Mouse (Mus musculus) MEL-GATA-1-ER (cell line): Measurements from ENCODE around the gene Nsl1.
"Not testable (repeated sequence)": the region's sequence is repeated elsewhere in the genome, so short reads cannot be mapped to it uniquely, and the experiment has no call there.

Source experiments
- DNase-seq: peaks from one replicate; pipeline ENCODE4 v3.0.0-alpha.2; 2012; ENCODE audit warnings: low read depth; ENCODE audit errors: extremely low read depth

The Nsl1 gene

DNA sequence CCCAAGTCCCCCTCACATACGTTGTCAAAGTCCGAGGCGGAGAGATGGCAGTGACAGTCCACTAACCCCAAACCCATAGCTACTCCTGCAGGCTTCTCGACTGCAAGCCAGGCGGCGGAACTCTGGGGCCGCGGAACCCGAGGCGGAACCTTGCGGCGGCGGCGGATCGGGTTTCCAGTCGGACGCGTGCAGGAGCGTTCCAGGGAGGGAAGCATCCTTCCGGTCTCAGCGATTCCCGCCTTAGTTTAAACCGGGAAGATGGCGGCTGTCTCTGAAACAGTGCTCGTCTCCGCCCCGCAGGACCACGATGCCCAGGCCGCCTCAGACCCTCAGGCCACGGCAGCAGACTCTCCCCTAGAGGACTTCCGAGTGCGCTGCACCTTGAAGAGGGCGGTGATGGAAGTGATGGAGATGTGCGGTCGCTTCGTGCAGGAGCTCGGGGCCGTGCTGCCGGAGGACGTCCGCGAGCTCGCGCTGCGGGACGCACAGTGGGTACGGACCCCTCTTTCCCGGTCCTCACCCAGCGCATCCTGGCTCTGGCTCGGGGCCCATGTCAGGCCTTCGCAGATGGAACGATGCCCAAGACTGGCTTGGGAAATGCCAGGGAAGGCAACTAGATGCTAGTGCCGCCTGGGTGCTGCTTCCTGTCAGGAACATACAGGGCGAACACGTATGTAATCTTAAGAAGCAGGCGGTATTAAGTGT is at the start of gene Nsl1, which contains the start of gene Tatdn3:
Gene Nsl1, plus strand, starts transcription at position 232 of the 705 bp plus-strand sequence.
Gene Tatdn3, minus strand, starts transcription at position 152 of the 705 bp plus-strand sequence.
- DNase-seq, result peak; percentile 66

DNA sequence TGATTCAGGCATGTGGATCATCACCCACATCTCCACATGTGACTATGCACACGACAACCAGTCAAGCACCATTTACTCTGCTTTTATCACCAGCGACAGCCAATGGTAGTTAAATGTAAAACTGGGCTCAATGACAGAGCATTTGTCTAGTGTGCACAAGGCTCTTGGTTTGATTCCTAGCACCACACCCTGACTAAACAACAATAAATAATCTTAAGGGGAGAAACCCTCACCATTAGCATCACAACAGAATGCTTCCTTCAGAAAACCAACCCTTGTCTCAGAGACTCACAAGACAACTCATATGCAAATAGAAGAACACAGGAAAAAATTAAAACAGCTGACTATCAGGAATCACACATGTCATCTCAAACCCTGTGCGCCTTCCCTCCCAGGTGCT is 48.5 kb upstream of the Nsl1 start:
- DNase-seq, result no peak

DNA sequence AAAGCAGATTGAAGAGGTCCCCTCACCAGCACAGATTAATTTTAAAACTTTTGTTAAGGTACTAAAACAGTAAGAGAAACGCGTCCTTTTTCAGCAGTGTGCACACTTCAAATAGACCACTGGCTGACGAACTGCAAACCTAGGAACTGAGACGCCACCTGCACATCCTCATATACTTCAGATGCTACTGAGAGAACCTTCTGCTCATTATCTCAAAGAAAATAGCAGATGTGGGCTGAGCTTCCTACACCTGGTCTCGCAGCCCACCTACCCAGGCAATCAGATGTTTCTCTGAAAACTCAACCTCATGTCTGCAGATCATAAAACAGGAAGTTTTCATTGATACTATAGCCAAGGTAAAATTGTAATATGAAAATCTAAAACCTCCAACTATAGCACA is 43.0 kb upstream of the Nsl1 start:
- DNase-seq, result no peak

DNA sequence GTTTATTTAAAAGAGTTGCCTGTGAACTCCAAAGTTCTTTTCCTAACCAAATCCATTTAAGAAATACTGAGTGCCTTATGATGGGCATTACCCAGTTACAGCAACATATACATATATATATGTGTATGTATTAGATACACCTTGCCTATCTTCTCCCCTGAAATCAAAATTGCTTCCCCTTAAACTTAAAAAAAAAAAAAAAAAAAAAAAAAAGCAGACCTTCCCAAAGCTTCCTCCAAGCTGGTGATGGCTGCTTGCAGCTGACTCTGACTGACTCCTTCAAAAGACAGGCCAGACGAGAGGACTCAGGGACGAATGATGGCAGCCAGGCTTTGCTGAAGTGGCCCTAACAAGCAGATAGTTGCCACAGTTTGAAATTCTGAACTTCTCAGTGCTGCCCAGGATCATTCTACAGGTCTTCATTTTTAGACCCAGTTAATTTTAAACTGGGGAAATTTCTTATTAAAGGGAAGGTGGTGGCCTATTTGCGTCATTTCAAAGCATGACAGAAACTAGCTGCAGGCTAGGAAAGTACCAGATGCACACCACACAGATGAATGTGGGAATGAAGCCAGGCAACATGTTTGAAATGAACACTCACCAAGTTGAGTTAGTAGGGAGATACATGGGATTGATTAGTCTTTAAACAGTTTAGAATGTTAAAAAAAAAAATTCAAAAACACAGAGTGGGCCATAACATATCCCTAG is 42.4 kb upstream of the Nsl1 start:
- no peak for DNase-seq

DNA sequence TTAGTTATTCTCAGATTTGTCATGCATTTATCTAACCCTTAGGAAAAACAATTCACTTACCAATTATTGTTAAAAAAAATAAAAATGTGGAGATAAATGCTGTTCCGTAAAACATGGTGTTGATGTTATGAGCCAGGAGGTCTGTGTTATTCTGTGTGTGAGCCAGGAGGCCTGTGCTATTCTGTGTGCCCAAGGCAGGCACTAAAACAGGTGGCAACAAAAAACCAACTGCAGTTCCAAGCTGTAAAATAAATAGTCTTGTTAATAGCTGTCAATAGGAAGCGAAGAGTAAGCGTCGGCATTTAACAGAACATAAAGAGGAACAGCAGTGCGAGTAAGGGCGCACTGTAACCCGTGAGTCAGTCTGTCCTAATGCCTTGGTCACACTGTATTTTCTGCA is 41.8 kb upstream of the Nsl1 start:
- no peak for DNase-seq

DNA sequence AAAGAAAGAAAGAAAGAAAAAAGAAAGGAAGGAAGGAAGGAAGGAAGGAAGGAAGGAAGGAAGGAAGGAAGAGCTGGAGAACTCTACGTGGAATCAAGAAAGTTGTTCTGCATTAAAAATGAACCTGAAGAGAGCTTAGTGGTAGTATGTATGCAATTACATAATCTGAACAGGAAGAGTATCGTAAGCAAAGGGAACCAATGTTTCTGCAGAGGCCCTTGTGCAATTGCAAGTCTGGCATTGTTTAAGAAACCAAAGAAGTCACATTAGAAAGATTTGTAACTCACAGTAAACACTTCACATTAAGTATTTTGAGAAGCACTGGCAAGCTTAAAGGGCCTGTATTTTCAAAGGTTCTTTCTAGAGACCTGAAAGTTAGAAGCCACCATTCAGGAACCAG is 39.7 kb upstream of the Nsl1 start:
- no peak for DNase-seq

DNA sequence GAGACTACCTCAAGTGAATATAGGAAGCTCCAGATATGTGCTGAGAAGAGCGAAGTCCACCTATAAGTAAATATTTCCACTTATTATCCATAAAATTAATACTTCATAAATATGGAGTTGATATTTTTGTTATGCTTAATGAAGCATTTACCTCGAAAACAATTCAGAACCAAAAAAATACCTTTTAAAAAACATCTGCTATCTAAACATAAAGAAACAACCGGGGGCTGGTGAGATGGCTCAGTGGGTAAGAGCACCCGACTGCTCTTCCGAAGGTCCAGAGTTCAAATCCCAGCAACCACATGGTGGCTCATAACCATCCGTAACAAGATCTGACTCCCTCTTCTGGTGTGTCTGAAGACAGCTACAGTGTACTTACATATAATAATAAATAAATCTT is 39.0 kb upstream of the Nsl1 start:
- DNase-seq, result not testable (repeated sequence)

DNA sequence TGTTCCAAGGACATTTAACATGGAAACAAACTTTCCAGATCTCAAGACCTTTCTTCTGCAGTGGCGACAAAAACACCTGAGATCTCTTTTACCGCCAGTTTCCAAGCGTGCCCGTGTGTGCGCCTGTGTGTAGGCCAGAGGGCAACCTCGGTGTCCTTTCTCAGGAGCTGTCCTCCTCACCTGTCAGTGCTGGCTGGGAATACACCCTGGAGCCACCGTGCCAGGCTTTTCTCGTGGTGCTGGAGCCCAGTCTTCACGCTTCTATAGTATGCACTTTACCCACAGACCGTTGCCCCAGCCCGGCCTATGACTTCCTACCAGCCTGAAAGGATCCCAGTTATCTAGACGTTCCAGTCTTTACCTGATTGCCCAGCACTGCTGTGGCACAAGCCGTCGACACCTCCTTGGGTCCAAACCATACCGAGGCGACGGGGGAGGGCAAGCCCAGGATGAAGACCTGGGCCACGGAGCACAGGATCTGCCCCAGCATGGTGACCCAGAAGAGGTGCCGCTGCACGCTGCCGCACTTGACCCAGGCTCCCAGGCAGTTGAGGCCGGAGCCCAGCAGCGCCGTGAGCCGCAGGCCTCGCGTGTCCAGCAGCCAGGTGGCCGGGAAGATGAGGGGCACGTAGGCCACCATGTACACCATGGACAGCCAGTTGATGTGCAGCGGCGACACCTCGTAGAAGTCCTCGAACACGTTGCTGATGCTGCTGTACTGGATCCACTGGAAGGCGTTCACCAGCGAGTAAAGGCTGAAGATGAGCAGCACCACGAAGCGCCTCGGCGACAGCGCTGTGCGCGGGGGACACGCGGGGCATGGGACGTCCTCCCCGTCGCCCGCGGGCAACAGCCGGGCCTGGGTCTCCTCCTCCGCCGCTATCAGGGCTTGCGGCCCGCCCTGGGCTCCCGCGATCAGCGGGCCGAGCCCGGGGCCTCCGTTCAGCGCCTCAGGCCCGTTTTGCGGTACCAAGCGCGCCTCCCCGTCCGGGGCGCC is 37.5 kb upstream of the Nsl1 start:
- no peak for DNase-seq

DNA sequence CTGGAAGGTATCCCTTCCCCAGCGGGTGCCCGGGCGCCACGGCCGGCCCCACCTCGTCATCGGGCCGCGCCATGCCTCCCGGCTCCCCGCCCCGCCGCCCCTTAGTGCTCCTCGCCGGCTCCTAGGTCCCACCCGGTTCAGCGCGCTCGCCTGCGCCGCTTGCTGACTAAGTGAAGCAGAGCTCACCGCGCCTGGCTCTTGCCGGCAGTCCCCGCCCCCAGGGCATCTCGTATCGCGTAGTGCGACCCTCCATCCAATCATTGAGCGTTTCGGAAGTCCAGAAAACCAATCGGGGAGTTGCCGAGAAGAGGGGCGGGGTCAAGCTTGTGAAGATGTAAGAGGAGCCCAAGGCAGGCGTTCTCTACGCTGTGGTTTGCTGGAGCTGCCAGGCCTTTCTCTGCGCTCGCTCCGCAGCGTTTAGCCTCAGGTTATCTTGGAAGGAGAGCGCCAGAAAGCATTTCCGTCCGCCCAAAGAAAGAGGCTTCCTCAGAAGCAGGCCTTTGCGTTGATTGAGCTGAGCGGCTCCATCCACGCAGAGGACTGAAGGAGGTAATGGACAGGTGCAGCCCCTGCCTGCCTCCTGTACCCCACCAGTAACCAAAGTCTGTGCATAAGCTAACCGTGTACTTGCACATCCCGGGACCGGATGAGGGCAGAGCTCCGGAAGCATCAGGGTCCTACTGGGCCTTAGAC is 36.6 kb upstream of the Nsl1 start, which contains the start of gene Flvcr1:
Gene Flvcr1, minus strand, starts transcription at position 138 of the 693 bp plus-strand sequence.
- peak; percentile 98 for DNase-seq

DNA sequence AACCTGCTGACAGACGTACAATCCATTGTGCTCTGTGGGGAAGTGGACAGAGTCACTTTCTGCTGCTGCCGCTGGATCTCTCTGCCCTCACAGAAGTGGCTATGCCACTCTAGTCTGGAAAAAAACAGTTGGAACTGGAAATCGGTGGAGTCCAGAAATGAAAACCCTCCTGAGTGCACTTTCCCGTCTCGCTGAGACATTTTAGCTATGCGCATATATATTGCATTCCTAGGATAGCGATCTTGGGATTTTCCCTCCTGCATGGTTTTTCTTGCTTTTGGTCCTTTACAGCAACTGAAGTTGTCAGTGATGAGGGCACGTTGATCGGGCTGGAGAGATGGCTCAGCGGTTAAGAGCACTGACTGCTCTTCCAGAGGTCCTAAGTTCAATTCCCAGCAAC is 32.6 kb upstream of the Nsl1 start:
- no peak for DNase-seq

DNA sequence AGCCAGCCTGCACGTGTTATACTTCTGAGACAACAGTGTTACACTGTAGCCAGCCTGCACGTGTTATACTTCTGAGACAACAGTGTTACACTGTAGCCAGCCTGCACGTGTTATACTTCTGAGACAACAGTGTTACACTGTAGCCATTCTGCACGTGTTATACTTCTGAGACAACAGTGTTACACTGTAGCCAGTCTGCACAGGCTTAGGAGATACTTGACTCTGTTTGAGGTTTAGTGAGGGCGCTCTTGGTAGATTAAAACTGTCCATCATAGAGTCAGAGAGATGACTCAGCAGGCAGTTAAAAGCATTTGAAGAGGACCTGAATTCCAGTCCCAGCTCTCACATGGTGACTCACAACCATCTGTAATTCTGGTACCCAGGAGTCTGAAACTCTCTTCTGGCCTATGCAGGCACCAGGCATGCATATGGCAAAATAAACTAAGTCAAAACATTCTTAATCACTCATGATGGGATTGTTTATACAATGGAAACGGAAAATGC is 31.8 kb upstream of the Nsl1 start:
- not testable (repeated sequence) for DNase-seq

DNA sequence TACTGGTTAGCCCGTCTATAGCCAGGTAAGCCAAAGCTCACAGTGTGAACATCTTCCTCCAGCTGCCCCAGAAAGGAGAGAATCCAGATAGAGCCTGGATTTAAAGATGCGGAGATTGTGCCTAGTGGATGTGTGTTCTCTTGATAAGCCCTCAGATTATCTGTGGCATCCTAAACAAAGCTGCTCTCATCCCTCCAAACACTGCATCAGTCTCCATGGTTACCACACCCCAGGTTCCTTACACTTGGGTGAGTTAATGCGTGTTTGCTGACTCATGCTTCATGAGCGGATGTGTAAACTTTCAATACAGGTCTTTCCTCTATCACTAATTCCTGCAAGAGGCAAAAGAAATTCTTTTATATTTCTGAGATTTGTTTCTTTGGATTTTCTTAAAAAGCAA is 27.2 kb upstream of the Nsl1 start:
- DNase-seq, result no peak

DNA sequence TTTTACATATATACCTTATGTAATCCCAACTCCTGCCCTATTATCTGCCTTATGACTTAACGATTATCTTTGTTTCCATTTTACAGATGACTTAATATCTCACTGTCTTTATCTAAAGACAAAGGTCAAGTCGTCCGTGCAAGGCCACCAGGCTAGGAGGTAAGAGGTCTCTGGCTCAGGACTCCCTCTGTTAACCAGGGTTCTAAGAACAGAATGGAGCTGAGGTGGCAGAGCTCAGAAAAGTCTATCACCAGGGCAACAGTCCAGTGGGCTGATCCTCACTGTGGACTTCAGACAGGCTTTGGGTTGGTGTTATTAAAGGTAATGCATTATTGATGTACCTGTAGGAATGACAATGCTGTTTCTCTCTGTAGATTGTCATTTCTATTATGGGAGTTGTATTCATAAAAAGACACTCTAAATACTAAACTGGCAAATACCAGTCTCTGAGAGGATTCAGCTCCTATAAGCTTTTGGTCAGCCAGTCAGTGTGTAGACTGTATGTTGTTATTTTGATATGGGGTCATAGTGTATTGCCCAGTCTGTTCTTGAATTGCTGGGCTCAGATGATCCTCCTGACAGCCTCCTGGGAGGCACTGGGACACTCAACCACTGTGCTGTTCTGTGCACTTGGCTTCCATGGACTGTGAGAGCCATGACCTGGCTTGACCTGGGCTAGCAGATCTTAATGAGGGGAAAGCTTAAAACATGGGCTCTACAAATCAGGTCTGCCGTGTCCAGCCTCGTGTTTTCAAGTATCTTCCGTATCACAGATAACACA is 26.1 kb upstream of the Nsl1 start, which contains the start of gene Spata45:
Gene Spata45, plus strand, starts transcription at position 86 of the 781 bp plus-strand sequence.
- DNase-seq, result no peak

DNA sequence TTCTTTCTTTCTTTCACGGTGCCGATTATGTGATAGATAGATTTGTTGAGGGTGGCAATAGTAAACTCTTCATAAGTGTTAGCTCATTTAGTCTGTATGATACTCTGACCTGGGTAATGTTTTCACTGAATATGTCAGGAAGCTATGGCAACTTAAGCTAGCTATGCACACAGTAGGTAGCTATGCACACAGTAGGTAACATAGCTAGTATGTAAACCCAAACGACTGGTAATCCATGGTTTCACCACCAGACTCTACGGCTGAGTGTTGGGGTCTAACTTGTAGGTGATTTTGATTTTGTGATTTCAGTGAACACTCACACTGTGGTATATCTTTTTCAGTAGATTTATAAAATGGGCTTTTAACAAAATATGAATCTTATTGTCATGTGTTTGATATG is 24.8 kb upstream of the Nsl1 start:
- DNase-seq, result no peak

DNA sequence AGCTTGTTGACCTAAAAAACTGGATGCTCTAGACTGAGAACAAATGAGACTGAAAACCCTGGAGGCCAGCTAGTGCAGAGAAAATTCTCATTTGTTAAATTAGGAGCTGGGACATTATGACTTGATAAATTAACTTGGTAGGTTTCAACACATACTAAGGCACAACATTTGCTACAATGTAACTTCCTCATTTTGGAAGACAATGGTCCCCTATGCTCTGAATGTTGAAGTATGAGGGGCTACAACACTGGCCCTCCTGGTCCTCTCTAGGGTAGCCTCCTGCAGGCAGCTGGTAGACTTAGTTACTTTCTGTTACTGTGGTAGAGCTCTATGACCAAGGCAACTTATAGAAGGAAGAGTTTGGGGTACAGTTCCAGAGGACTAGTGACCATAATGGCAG is 21.5 kb upstream of the Nsl1 start:
- DNase-seq, result no peak

DNA sequence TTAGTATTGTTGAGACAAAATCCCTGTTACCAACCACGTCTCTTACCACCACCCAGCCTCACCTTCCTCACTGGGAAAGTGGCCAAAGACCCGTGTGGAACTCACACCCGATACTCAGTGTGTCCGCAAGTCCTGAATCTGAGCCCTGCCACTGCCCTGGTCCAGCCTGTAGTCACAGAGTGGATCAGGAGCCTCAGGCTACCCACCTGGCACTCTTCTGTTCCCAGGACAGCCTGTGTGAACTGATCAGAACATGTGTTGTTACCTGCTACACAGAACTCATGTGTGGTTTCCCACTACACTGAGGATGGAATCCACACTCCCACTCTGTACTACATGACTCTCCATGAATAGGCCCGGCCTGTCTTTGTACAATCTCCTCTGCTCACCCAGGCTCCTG is 20.7 kb upstream of the Nsl1 start:
- DNase-seq, result no peak

DNA sequence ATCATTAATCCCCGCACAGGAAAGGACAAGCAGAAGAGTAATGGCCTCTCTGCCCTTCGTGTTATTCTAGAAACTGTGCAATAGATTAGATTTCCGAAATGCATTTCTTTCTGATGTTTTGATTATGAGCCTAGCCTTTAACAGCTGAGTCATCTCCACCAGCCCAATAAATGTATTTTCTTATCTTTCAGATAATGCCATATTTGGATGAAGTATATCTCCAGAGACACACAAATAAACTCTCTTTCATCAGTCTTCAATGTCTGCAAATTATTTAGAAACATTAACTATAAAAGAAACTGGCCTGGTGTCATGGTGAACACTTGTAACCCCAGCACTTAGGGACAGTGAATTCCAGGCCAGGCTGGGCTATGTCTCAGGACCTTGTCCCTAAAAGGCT is 20.1 kb upstream of the Nsl1 start:
- no peak for DNase-seq

DNA sequence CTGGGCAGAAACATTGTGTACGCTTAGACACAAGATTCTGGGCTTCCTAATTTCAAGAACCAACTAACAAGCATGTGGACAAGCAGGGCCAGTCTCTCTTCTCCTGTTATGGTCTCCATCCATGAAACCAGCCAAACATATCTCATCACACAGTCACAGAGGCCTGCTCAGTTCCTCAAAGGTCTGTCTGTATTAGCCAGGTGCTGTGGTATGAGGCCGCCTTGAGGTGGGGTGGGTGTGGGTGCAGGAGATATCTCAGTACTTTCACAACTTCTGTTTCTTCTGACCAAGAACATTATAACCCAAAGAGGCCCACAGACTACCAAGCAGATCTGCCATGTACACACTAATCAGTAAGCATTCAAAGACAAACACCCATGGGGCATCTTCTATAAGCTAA is 17.5 kb upstream of the Nsl1 start:
- no peak for DNase-seq

DNA sequence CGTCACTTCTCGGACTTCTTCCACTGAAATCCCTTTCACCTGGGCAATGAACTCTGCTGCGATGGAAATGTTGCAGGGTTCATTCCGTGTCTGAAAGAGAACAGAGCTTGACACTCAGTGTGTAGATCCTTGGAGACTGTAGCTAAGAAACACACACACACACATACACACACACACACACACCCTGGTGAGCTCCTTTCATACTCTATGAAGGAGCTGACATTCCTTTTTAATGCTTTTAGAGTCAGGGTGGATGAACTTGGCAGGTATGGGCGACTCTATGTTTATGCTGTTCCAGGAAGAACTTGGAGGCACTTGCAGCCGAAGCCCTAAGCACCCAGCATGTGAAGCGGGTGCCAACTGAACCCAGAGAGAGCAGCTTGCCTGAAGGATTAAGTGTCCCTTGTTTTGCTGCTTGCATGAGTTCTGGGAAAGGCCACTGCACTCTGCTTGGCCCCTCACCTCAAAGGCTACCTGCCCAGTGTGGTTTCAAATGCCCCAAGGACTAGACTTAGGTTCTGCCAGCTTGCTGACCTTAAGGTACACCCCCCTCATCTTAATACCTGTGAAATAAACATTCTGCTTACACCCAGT is 16.5 kb upstream of the Nsl1 start:
- DNase-seq, result no peak

DNA sequence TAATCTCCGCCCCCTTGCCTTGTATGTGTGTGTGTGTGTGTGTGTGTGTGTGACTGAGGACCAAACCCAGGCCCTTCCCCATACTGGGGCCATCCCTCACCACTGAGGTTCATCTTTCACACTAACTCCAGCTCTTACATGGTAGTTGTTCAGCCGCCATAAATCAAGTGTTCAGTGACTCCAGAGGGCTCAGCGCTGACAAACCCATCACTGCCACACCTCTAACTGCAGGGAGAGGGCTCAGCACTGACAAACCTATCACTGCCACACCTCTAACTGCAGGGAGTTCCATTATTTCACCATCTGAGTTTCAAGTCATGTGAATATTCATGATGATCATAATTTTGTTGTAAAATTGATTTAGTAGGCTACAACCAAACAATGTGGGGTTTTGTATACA is 9.3 kb upstream of the Nsl1 start:
- DNase-seq, result no peak
